Mouse (Mus musculus): ENCODE measurements around the gene Tgfbrap1.
"Not testable (repeated sequence)": the region's sequence is repeated elsewhere in the genome, so short reads cannot be mapped to it uniquely, and the experiment has no call there.

The Tgfbrap1 gene

GRCm38 (mm10) chr1:43108729-43109128 lies 10.3 kb upstream of the Tgfbrap1 start:
- no peak for DNase-seq

- DNase-seq: no peak
Observed at GRCm38 (mm10) chr1:43094206-43094605, 4.2 kb downstream of the Tgfbrap1 start.

DNA sequence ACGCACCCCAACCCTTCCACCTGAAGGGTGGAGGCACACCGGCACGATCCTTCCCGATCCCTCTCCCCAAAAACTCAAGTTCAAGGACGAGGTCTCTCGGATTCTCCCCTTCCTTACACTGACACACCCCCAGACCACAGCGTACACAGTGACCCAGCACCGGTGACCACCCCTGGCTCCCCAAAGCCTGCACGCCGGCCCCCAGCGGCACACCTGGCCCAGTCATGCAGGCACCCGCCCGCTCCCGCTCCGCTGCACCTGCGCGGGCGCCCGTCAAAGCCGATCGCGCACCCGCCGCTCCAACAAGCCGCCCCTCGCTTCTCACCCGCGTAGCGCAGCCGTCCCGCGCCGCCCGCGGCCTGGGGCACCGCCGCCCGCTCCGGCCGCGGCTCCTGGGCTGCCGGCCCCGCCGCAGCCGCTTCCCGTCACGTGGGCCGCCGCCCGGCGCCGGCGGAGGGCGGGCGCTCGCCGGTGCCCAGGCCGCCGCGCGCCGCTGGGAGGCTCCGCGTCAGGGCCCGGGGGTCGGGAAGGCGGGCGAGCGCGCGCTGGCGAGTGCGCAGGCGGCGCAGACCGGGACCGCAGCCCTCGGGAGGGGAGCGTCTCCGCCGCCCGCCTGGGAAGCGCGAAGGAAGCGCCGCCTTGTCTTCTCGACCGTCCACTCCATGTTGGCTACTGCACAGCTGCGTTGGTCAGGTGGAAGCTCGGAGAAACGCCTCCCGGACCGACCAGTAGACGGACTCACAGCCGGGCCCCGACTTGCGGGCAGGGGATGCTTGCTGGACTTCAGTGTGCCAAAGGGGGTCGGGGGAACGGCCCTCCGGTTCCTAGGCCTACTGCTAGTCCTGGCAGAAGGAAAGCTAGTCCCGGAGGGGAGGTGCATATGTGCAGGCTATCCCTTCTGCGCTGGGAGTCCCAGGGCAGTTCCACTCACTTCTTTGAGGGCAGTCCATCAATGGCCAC lies 6.1 kb downstream of the Tgfbrap1 start:
- DNase-seq: peak; percentile 85

DNA sequence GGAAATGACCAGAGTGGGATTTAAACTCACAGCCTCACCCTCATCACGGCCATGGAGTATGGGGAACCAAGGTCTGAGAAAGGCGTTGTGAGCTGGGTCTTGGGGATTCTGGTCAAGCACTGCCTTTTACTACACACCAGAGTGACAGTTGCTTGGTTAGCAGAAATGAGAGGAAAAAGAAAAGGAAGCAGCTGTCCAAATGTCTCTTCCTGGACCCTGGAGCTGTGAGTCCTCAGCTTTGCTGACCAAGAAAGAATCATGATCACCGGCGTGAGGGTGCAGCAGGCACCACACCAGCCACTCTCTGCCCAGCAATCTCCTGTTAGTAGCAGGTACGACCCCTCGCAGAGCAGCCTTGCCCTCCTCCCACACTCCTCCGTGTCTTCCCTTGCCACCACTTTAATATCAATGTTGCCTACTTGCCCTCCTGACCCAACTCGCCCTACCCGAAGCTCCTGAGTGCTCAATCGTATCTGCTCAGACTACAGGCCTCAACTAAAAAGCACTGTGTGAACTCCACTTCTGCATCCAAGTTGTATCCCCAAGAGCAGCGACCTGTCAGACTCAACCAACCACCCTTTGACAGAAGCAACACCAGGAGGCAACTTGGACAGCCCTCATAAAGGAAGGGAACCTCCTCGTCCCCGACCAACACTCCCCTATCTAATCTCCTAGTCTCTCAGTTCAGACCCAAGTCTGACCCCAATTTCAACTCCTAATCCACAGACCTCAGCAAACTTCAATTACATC lies 7.0 kb downstream of the Tgfbrap1 start:
- DNase-seq: no peak

GRCm38 (mm10) chr1:43090418-43090817 lies 8.0 kb downstream of the Tgfbrap1 start:
- peak; percentile 48 for DNase-seq

GRCm38 (mm10) chr1:43082946-43083345 lies 15.5 kb downstream of the Tgfbrap1 start:
- no peak for DNase-seq

DNA sequence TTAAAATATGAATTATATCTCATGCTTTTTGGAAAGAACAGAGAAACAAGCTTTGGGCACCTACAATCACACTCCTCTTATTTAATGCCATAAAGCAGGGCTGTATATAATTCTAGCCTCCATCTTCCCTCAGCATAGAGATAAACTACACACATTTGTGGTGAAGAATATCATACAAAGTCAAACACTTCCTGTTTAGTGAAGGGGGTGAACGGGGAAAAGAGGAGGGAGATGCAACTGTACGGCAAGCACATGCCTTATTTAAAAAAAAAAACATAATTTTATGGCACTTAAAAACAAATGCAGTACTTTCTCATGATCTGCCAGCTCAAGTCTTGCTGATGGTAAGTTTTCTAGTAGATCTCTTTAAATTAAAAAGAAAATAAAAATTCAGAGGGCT lies 20.3 kb downstream of the Tgfbrap1 start:
- no peak for DNase-seq

GRCm38 (mm10) chr1:43074791-43075190 lies 23.6 kb downstream of the Tgfbrap1 start:
- peak; percentile 72 for DNase-seq

DNA sequence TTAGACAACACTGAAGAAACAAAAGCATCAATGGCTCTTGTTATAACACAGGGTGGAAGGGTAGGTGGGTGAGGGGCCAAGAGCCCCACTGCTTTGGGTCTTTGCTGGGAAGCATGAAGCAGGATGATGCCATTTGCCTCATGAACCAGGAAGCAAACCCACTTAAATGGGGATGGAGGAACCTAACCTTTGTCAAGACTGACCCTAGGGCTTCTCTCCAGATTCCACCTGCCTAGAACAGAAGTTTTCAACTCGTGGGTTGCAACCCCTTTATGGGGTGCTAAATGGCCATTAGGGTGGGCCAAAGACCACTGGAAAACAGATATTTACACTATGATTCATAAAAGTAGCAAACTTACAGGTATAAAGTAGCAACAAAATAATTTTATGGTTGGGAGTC lies 25.9 kb downstream of the Tgfbrap1 start:
- DNase-seq: no peak

DNA sequence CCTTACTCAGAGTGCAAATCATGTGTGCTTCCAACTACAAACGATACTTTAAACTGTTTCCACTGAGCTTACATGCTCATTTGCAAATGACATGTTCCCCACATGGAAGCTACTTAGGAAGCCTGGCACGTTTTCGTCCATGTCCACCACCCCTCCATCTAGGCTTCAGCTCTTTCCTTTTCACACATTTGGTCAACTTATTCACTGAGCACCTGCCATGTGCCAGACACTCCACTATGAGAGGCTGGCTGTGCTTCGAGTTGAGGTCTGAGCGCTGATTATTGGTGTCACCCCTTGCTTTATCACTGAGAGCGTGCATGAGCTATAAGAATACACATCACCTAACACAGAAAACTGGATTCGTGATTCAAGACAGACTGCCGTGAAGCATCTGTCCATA lies 26.4 kb downstream of the Tgfbrap1 start:
- no peak for DNase-seq

DNA sequence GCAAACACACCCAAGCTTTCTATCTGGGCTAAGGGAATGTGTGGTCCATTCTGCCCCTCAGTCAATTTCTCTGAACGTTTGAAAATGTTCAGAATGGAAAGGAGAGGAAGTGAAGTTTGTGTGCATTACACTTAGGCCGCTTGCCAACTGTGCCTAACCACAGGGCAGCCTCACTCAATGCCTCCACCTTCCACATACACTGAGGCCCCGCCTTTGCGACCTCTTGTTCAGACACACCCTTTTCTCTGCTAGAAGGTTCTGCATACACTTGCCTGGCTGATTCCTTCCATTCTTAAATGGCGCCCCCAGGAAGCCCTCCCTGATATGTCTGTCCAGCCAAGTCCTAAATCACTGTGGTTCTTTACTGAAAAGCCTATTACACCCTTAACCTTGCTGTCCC lies 27.7 kb downstream of the Tgfbrap1 start:
- DNase-seq: no peak

DNA sequence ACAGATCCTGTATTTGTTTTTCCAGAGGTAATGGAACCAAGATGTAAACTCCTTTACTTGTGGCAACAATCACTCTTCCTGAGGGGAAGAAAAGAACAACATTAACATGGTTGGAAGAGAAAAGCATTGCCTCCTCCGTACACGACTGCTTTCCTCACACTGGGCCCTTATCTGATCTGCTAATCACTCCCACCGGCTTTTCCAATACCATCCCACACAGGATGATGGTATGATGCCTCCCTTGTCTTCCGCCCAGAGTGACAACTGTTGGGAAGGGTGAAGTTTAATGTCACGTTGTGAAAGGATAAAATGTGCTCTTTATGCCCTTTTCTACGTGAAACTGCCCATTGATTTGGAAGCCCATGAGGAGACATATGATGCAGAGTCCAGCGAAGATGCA lies 30.9 kb downstream of the Tgfbrap1 start:
- no peak for DNase-seq

DNA sequence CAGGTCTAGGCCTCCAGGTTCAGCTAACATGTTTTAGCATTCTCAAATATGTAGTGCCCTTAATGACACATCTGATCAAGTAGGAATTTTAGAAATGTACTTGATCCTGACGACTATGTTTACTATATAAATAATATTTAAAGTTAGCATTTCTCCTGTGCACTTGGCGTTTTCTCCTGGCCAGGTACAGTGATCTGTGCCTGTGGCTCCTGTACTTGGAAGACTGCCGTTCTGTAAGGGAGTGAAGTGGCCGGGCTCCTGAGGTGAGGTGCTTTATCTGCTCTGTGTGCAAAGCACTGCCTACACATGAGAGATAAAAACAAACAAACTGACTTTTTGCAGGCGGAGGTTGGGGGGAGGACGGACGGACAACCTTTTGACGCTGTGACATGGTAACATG lies 31.9 kb downstream of the Tgfbrap1 start:
- DNase-seq: no peak

DNA sequence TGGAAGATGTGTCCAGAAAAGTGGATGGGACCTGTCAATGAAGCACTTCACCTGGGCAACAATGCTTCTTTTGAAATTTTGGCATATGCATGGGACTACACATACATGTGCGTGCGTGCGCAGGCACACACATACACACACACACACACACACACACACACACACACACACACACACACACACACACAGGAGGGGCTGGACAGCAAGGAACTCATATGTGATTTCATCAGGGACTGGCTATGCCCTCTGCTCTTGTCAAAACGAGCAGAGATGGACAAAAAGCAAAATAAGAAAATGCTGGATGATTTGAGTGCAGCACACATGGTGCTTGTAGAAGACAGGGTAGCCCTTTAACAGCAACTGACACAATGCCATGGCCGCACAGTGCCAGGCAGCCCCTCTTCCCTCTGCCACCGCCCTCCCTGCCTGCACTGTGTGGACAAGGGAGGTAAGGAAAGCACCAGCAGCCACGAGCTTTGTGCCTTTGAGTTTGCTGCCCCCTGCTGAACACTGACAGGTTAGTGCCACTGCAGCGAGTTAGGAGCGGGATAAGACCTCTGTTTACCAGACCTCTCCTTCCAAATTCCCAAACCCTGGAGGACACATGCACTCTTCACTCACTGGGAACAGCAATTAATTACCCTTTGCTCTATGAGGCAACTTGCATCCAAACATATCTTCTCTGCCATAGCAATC lies 32.7 kb downstream of the Tgfbrap1 start:
- peak; percentile 37 for DNase-seq

GRCm38 (mm10) chr1:43051903-43052302 lies 46.5 kb downstream of the Tgfbrap1 start:
- DNase-seq: no peak

- DNase-seq: no peak
Observed at GRCm38 (mm10) chr1:43047811-43048210, 50.6 kb downstream of the Tgfbrap1 start.

- DNase-seq: no peak
Observed at GRCm38 (mm10) chr1:43046990-43047389, 51.4 kb downstream of the Tgfbrap1 start.

GRCm38 (mm10) chr1:43045204-43045982 lies 53.0 kb downstream of the Tgfbrap1 start:
- DNase-seq: no peak

DNA sequence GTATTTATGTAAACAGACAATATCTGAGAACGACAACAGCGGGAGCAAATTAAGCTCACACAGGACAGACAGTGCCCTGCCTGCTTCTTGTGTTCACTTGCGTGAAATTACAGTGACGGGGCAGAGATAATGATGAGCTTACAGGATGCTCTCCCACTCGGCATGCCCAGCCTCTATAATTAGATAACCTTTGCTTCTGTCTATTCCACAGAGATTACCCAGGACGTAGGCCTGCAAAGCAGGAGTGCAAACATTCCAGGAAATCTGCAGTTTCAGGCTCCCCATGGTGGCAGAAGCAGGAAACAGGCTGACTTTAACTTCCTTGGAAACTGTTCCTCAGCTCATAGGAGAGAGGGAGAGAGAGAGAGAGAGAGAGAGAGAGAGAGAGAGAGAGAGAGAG lies 56.2 kb downstream of the Tgfbrap1 start:
- DNase-seq: no peak

- DNase-seq: no peak
Observed at GRCm38 (mm10) chr1:43036014-43036413, 62.4 kb downstream of the Tgfbrap1 start.

- DNase-seq: not testable (repeated sequence)
Observed at GRCm38 (mm10) chr1:43015153-43015685, 83.2 kb downstream of the Tgfbrap1 start.

DNA sequence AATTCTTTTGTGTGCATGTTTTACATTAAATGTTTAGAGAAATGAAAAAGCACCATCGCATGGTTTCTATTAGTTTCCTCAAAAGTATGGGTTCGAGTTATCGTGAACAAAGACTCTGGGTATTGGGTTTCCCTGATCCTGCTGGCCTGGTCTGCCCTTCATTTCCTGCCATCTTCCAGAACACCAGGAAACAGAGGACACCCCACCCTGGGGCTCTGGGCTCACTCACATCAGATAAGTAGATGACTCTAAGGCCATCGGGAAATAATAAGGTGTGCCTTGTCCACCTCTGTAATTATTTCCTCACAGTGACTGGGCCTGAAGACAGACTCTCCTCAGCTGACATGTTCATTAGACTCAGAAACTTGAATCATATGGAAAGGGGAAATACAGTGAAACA lies 88.0 kb downstream of the Tgfbrap1 start:
- no peak for DNase-seq
